Mouse (Mus musculus) cerebellum, adult 2 months (tissue): ENCODE measurements around the gene Foxp1. TPM values are rescaled to one million over a fixed set of nuclear protein-coding genes. Genes with fewer than 3 reads are reported as not detected.

Source experiments
- DNase-seq, 2 experiments: peaks; one replicate each; pipeline ENCODE4 v3.0.0; 2021
- H3K27ac ChIP-seq: fragments of 200-500 bp; 2 replicates; pipeline ENCODE4 v1.5.1; 2012; ENCODE audit warnings: low read length, control low read depth, inconsistent platforms; ENCODE audit not compliant: insufficient read depth
- H3K27me3 ChIP-seq: fragments of 200-500 bp; 2 replicates; pipeline ENCODE4 v1.6.1; 2012; ENCODE audit warnings: inconsistent platforms, mild to moderate bottlenecking, low read length, moderate library complexity; ENCODE audit not compliant: control insufficient read depth, insufficient read depth
- H3K4me1 ChIP-seq: fragments of 200-500 bp; 2 replicates; pipeline ENCODE4 v1.6.1; 2011; ENCODE audit warnings: low read length; ENCODE audit not compliant: control insufficient read depth, insufficient read depth
- H3K4me3 ChIP-seq: fragments of 200-500 bp; replicated peaks from 2 replicates; pipeline ENCODE3; 2011; ENCODE audit warnings: mild to moderate bottlenecking, low read depth, low read length, control low read depth; ENCODE audit not compliant: insufficient read depth
- CTCF ChIP-seq: fragments of 200-500 bp; IDR thresholded peaks from 2 replicates; pipeline ENCODE4 v1.5.1; 2011; ENCODE audit warnings: low read depth, mild to moderate bottlenecking, control low read depth, low read length, moderate library complexity, borderline replicate concordance; ENCODE audit not compliant: insufficient read depth
- POLR2A ChIP-seq: fragments of 200-500 bp; IDR thresholded peaks from 2 replicates; pipeline ENCODE4 v1.6.1; 2011; ENCODE audit warnings: low read length, control low read depth, borderline replicate concordance; ENCODE audit not compliant: insufficient read depth
- WGBS: fragments of 180-500 bp; shearing (Covaris S2); methylation state at CpG from one replicate; pipeline ENCODE4 v1.1.7; 2018; 5-methylcytosine and 5-hydroxymethylcytosine counted together
- polyA plus RNA-seq: library from polyadenylated mRNA; depleted of rRNA; stranded (reverse); fragments of >200 nt; gene quantifications from 2 replicates; pipeline ENCODE4 v1.2.3, GENCODE M21; 2012

The Foxp1 gene
- polyA plus RNA-seq, 1 experiment, result 21.0 TPM

GRCm38 (mm10) chr6:99500570-99501270 lies 21.8 kb downstream of the Foxp1 start:
- H3K4me1 ChIP-seq, result no peaks in the 10 kb centered on the region; the same call in 1 of the 2 replicates
- 97% methylated on average over 3 of the region's 3 CpGs for WGBS
- H3K27ac ChIP-seq, result no peak overlapping the region
- DNase-seq, result no peak
- no peak for TF ChIP-seq CTCF
- TF ChIP-seq POLR2A, result no peak
- H3K27me3 ChIP-seq, result no peaks in the 10 kb centered on the region
- H3K4me3 ChIP-seq, result no peak overlapping the region

GRCm38 (mm10) chr6:99498082-99498481 lies 24.4 kb downstream of the Foxp1 start:
- Histone ChIP-seq H3K4me3 (no peak overlapping the region), H3K4me1 (no peaks in the 10 kb centered on the region; the same call in 1 of the 2 replicates), H3K27me3 (no peaks in the 10 kb centered on the region), H3K27ac (no peak overlapping the region)
- no peak for DNase-seq
- TF ChIP-seq POLR2A (no peak), CTCF (no peak)
- WGBS, result 95% methylated on average over 7 of the region's 7 CpGs

GRCm38 (mm10) chr6:99496114-99496513 lies 26.4 kb downstream of the Foxp1 start:
- WGBS, result 78% methylated on average over 5 of the region's 5 CpGs
- TF ChIP-seq CTCF, result no peak
- TF ChIP-seq POLR2A, result no peak
- no peaks in the 10 kb centered on the region; the same call in 1 of the 2 replicates for H3K4me1 ChIP-seq
- H3K27ac ChIP-seq, result no peak overlapping the region
- no peak overlapping the region for H3K4me3 ChIP-seq
- H3K27me3 ChIP-seq, result no peaks in the 10 kb centered on the region
- DNase-seq, result no peak

GRCm38 (mm10) chr6:99492937-99493336 lies 29.6 kb downstream of the Foxp1 start:
- Histone ChIP-seq H3K4me3 (no peak overlapping the region), H3K4me1 (no peaks in the 10 kb centered on the region; the same call in 1 of the 2 replicates), H3K27ac (no peak overlapping the region), H3K27me3 (no peaks in the 10 kb centered on the region)
- TF ChIP-seq POLR2A, result no peak
- TF ChIP-seq CTCF, result no peak
- no peak for DNase-seq
- WGBS, result 63% methylated on average over 3 of the region's 3 CpGs

- Histone ChIP-seq H3K4me3 (no peak overlapping the region), H3K27me3 (no peaks in the 10 kb centered on the region), H3K27ac (no peak overlapping the region), H3K4me1 (no peaks in the 10 kb centered on the region)
- no peak for DNase-seq
- no peak for TF ChIP-seq POLR2A
- WGBS, result 87% methylated on average over 6 of the region's 6 CpGs
Measured at GRCm38 (mm10) chr6:99491979-99492544, 30.5 kb downstream of the Foxp1 start.

GRCm38 (mm10) chr6:99491146-99491545 lies 31.4 kb downstream of the Foxp1 start:
- Histone ChIP-seq H3K4me3 (no peak overlapping the region), H3K27ac (no peak overlapping the region), H3K27me3 (no peaks in the 10 kb centered on the region), H3K4me1 (no peaks in the 10 kb centered on the region)
- no peak for TF ChIP-seq CTCF
- no peak for TF ChIP-seq POLR2A
- 97% methylated on average over 3 of the region's 3 CpGs for WGBS
- no peak for DNase-seq

GRCm38 (mm10) chr6:99489900-99490648 lies 32.4 kb downstream of the Foxp1 start:
- H3K4me1 ChIP-seq, result peaks cover 4% of the 10 kb centered on the region; the same call in 1 of the 2 replicates
- whole genome bisulfite sequencing, result 89% methylated on average over 8 of the region's 8 CpGs
- H3K27ac ChIP-seq, result no peak overlapping the region
- no peak for DNase-seq
- H3K4me3 ChIP-seq, result no peak overlapping the region
- TF ChIP-seq CTCF, result no peak
- TF ChIP-seq POLR2A, result no peak
- no peaks in the 10 kb centered on the region for H3K27me3 ChIP-seq

- H3K4me1 ChIP-seq, result peaks cover 6% of the 10 kb centered on the region; the same call in 1 of the 2 replicates
- H3K27ac ChIP-seq, result no peak overlapping the region
- DNase-seq, result no peak
- H3K4me3 ChIP-seq, result no peak overlapping the region
- TF ChIP-seq CTCF (no peak), POLR2A (no peak)
- WGBS, result 91% methylated on average over 10 of the region's 10 CpGs
- H3K27me3 ChIP-seq, result no peaks in the 10 kb centered on the region
Measured at GRCm38 (mm10) chr6:99489423-99489822, 33.1 kb downstream of the Foxp1 start.
